ENCODE assay signal across 9 mouse cellular contexts in genomic region chr12:111794102-111794501, GRCm38 (mm10). TPM values are rescaled to one million over a fixed set of nuclear protein-coding genes. Genes with fewer than 3 reads are reported as not detected.
DNase-seq lines count a peak whose midpoint lies in the region; ATAC-seq and TF ChIP-seq lines count a peak whose summit lies in the region.
"Had no signal": no experiment of that assay in that cellular context is flagged by ENCODE, and none has a peak within 500 bp of the region (broad histone marks: within the 10 kb centered on the region; RNA-seq: fewer than 3 reads in every experiment).

No protein-coding gene starts in this region.

- H3K4me2 ChIP-seq in heart, embryonic 12.5 days, result no peak overlapping the region
- no peak overlapping the region for H3K4me2 ChIP-seq in heart, embryonic 15.5 days
- H3K4me2 ChIP-seq in limb, embryonic 15.5 days, result no peak overlapping the region
- H3K4me2 ChIP-seq in neural tube, embryonic 15.5 days, result no peak overlapping the region
- H3K4me2 ChIP-seq: hindbrain, embryonic 15.5 days had no signal

- 47% methylated on average over 22 of the region's 22 CpGs for WGBS in heart, adult 2 months
- WGBS in heart, embryonic 12.5 days, result 68% methylated on average over 22 of the region's 22 CpGs
- WGBS in heart, embryonic 15.5 days, result 59% methylated on average over 19 of the region's 22 CpGs
- WGBS in limb, embryonic 15.5 days, result 72% methylated on average over 22 of the region's 22 CpGs
- 80% methylated on average over 22 of the region's 22 CpGs for WGBS in neural tube, embryonic 15.5 days

- TF ChIP-seq POLR2A in heart, adult 2 months (IDR thresholded peaks at IDR 0.05; ENCODE audit: insufficient read depth, low read depth, low read length), result no peak

- TF ChIP-seq EP300 in heart, adult 2 months (IDR thresholded peaks at IDR 0.05; ENCODE audit: insufficient read depth, low read depth, low read length), result no peak

- TF ChIP-seq CTCF in heart, adult 2 months (IDR thresholded peaks at IDR 0.05), result 0 out of 2 replicates have a peak, but pooled peaks have one; percentile 32

- H3K4me1 ChIP-seq in heart, adult 2 months (ENCODE audit: control insufficient read depth, insufficient read depth, low read length), result peaks cover 8% of the 10 kb centered on the region; the same call in 1 of the 2 replicates
- no peaks in the 10 kb centered on the region for H3K4me1 ChIP-seq in heart, embryonic 12.5 days (replicated peaks)
- H3K4me1 ChIP-seq in heart, embryonic 15.5 days (replicated peaks), result 0 out of 2 replicates have a peak, but pooled peaks cover 8% of the 10 kb centered on the region
- H3K4me1 ChIP-seq in limb, embryonic 15.5 days, result no peaks in the 10 kb centered on the region
- no peaks in the 10 kb centered on the region for H3K4me1 ChIP-seq in neural tube, embryonic 15.5 days
- H3K4me1 ChIP-seq: hindbrain, embryonic 15.5 days had no signal

- no peaks in the 10 kb centered on the region for H3K9me3 ChIP-seq in heart, embryonic 12.5 days (replicated peaks)
- no peaks in the 10 kb centered on the region for H3K9me3 ChIP-seq in heart, embryonic 15.5 days (replicated peaks)
- no peaks in the 10 kb centered on the region for H3K9me3 ChIP-seq in limb, embryonic 15.5 days
- H3K9me3 ChIP-seq in neural tube, embryonic 15.5 days (replicated peaks), result no peaks in the 10 kb centered on the region
- H3K9me3 ChIP-seq: hindbrain, embryonic 15.5 days had no signal

- H3K4me3 ChIP-seq in heart, adult 2 months, result no peak overlapping the region
- H3K4me3 ChIP-seq in heart, embryonic 12.5 days, result no peak overlapping the region
- H3K4me3 ChIP-seq in heart, embryonic 15.5 days, result no peak overlapping the region
- no peak overlapping the region for H3K4me3 ChIP-seq in limb, embryonic 15.5 days
- H3K4me3 ChIP-seq in neural tube, embryonic 15.5 days (replicated peaks), result no peak overlapping the region
- H3K4me3 ChIP-seq: hindbrain, embryonic 15.5 days had no signal

- no peaks in the 10 kb centered on the region for H3K27me3 ChIP-seq in heart, adult 2 months (ENCODE audit: control insufficient read depth, insufficient read depth, low read length)
- no peaks in the 10 kb centered on the region for H3K27me3 ChIP-seq in heart, embryonic 12.5 days (replicated peaks)
- no peaks in the 10 kb centered on the region for H3K27me3 ChIP-seq in heart, embryonic 15.5 days
- no peaks in the 10 kb centered on the region for H3K27me3 ChIP-seq in limb, embryonic 15.5 days
- no peaks in the 10 kb centered on the region for H3K27me3 ChIP-seq in neural tube, embryonic 15.5 days (replicated peaks)
- H3K27me3 ChIP-seq: hindbrain, embryonic 15.5 days had no signal

- no peaks in the 10 kb centered on the region for H3K36me3 ChIP-seq in heart, adult 2 months (ENCODE audit: control insufficient read depth, insufficient read depth, low read length)
- peaks cover 96% of the 10 kb centered on the region for H3K36me3 ChIP-seq in heart, embryonic 12.5 days
- peaks cover 78% of the 10 kb centered on the region for H3K36me3 ChIP-seq in heart, embryonic 15.5 days
- H3K36me3 ChIP-seq in limb, embryonic 15.5 days, result peaks cover 94% of the 10 kb centered on the region
- H3K36me3 ChIP-seq in neural tube, embryonic 15.5 days, result peaks cover 78% of the 10 kb centered on the region

- DNase-seq in heart, adult 2 months, result peak; percentile 66 to 82
- DNase-seq in adipocyte (ENCODE audit: low spot score), result peak; percentile 78
- DNase-seq in T-cell, adult 2 months (ENCODE audit: low spot score), result no peak

- ATAC-seq in heart, embryonic 12.5 days (ENCODE audit: insufficient number of reproducible peaks, low FRiP score), result no peak
- peak; percentile 53; the same call in 1 of the 2 replicates for ATAC-seq in heart, embryonic 15.5 days (replicated peaks; ENCODE audit: insufficient number of reproducible peaks, insufficient read depth, low FRiP score, low read depth)
- ATAC-seq in limb, embryonic 15.5 days (ENCODE audit: insufficient number of reproducible peaks, low FRiP score, low TSS enrichment, low read depth), result 0 out of 2 replicates have a peak, but pooled peaks have one; percentile 12
- ATAC-seq in granulocyte monocyte progenitor cell, adult 5-6 weeks (replicated peaks; ENCODE audit: poor library complexity, severe bottlenecking), result no peak
- ATAC-seq in neural tube, embryonic 15.5 days (ENCODE audit: low FRiP score), result no peak

- intact Hi-C loops in heart, adult 2 months (cut with DNase I), result no loop called here

- peak overlapping the region; percentile 40; the same call in 1 of the 2 replicates for H3K27ac ChIP-seq in heart, adult 2 months
- no peak overlapping the region for H3K27ac ChIP-seq in heart, embryonic 12.5 days (ENCODE audit: poor library complexity, severe bottlenecking)
- peak overlapping the region; percentile 41 for H3K27ac ChIP-seq in heart, embryonic 15.5 days
- 0 out of 2 replicates have a peak overlapping the region, but pooled peaks have one; percentile 43 for H3K27ac ChIP-seq in limb, embryonic 15.5 days
- no peak overlapping the region for H3K27ac ChIP-seq in neural tube, embryonic 15.5 days (replicated peaks)
- H3K27ac ChIP-seq: hindbrain, embryonic 15.5 days had no signal

- no peaks in the 10 kb centered on the region for H3K79me2 ChIP-seq in heart, adult 2 months (replicated peaks; ENCODE audit: control insufficient read depth, insufficient read depth, low read length)

- no peak overlapping the region for H3K9ac ChIP-seq in heart, adult 2 months (ENCODE audit: low read depth, low read length)
- no peak overlapping the region for H3K9ac ChIP-seq in heart, embryonic 12.5 days
- H3K9ac ChIP-seq in heart, embryonic 15.5 days, result no peak overlapping the region
- no peak overlapping the region for H3K9ac ChIP-seq in limb, embryonic 15.5 days
- H3K9ac ChIP-seq in neural tube, embryonic 15.5 days (replicated peaks), result no peak overlapping the region
- H3K9ac ChIP-seq: hindbrain, embryonic 15.5 days had no signal

RNA-seq across cellular contexts. Expression of gene Xrcc3, which starts 19.6 kb away (rescaled TPM):
- 1 to 10 TPM; 1.4 to 1.8 TPM for total RNA-seq in heart, adult 2 months (2021)
- polyA plus RNA-seq in heart, adult 2 months (2012; rRNA removed), result 2.1 and 2.8 TPM in 2 replicates
- 6.1 and 8.1 TPM in 2 replicates for polyA plus RNA-seq in heart, embryonic 12.5 days (2016; fragmentation: Nextera tagmentation; extraction: Ambion mirVana)
- 3.8 and 7.8 TPM in 2 replicates for polyA plus RNA-seq in heart, embryonic 15.5 days (2015; fragmentation: Nextera tagmentation; extraction: Ambion mirVana)
- polyA plus RNA-seq in limb, embryonic 15.5 days (2015; fragmentation: Nextera tagmentation; extraction: Ambion mirVana), result 8.4 and 9.9 TPM in 2 replicates
- total RNA-seq in granulocyte monocyte progenitor cell, adult 5-6 weeks (2014; fragmentation: Nextera tagmentation), result 16.7 and 31.1 TPM in 2 replicates
- 6.8 and 8.6 TPM in 2 replicates for total RNA-seq in granulocyte monocyte progenitor cell, adult 5-6 weeks (2017)
- 2.5 and 4.6 TPM in 2 replicates for polyA plus RNA-seq in neural tube, embryonic 15.5 days (2015; fragmentation: Nextera tagmentation; extraction: Ambion mirVana)

RNA-seq across cellular contexts. Expression of gene Zfyve21, which starts 19.9 kb away (rescaled TPM):
- 10 to 100 TPM; 65.1 to 74.8 TPM for total RNA-seq in heart, adult 2 months (2021)
- polyA plus RNA-seq in heart, adult 2 months (2012; rRNA removed), result 71.9 and 89.6 TPM in 2 replicates
- polyA plus RNA-seq in heart, embryonic 12.5 days (2016; fragmentation: Nextera tagmentation; extraction: Ambion mirVana), result 70.6 and 71.9 TPM in 2 replicates
- polyA plus RNA-seq in heart, embryonic 15.5 days (2015; fragmentation: Nextera tagmentation; extraction: Ambion mirVana), result 86.6 and 99.9 TPM in 2 replicates
- polyA plus RNA-seq in limb, embryonic 15.5 days (2015; fragmentation: Nextera tagmentation; extraction: Ambion mirVana), result 122 and 141 TPM in 2 replicates
- total RNA-seq in granulocyte monocyte progenitor cell, adult 5-6 weeks (2014; fragmentation: Nextera tagmentation), result 14.0 and 19.5 TPM in 2 replicates
- 5.3 and 6.2 TPM in 2 replicates for total RNA-seq in granulocyte monocyte progenitor cell, adult 5-6 weeks (2017)
- polyA plus RNA-seq in neural tube, embryonic 15.5 days (2015; fragmentation: Nextera tagmentation; extraction: Ambion mirVana), result 39.8 and 64.0 TPM in 2 replicates

RNA-seq across cellular contexts. Expression of gene Klc1, which starts 35.5 kb away (rescaled TPM):
- 10 to 100 TPM; 83.8 to 83.9 TPM for total RNA-seq in heart, adult 2 months (2021)
- polyA plus RNA-seq in heart, adult 2 months (2012; rRNA removed), result 80.8 and 105 TPM in 2 replicates
- polyA plus RNA-seq in heart, embryonic 12.5 days (2016; fragmentation: Nextera tagmentation; extraction: Ambion mirVana), result 113 and 117 TPM in 2 replicates
- 105 and 126 TPM in 2 replicates for polyA plus RNA-seq in heart, embryonic 15.5 days (2015; fragmentation: Nextera tagmentation; extraction: Ambion mirVana)
- polyA plus RNA-seq in limb, embryonic 15.5 days (2015; fragmentation: Nextera tagmentation; extraction: Ambion mirVana), result 107 and 121 TPM in 2 replicates
- total RNA-seq in granulocyte monocyte progenitor cell, adult 5-6 weeks (2014; fragmentation: Nextera tagmentation), result 45.3 and 48.2 TPM in 2 replicates
- total RNA-seq in granulocyte monocyte progenitor cell, adult 5-6 weeks (2017), result 26.7 and 42.1 TPM in 2 replicates
- polyA plus RNA-seq in neural tube, embryonic 15.5 days (2015; fragmentation: Nextera tagmentation; extraction: Ambion mirVana), result 504 and 568 TPM in 2 replicates

Comparison
In these comparisons a context has a peak if more than half of its experiments do, and no peak if none do; other contexts are left out.
1. H3K27ac ChIP-seq: peak in heart, adult 2 months (single experiment), heart, embryonic 15.5 days (single experiment) and limb, embryonic 15.5 days (single experiment); none in heart, embryonic 12.5 days (single experiment) and neural tube, embryonic 15.5 days (single experiment).
2. ATAC-seq: peak in heart, embryonic 15.5 days (single experiment) and limb, embryonic 15.5 days (single experiment); none in heart, embryonic 12.5 days (single experiment), granulocyte monocyte progenitor cell, adult 5-6 weeks (single experiment) and neural tube, embryonic 15.5 days (single experiment).